Mouse (Mus musculus) liver, adult 2 months (tissue): ENCODE measurements around the gene Nepro. TPM values are rescaled to one million over a fixed set of nuclear protein-coding genes. Genes with fewer than 3 reads are reported as not detected.

Source experiments
- DNase-seq: peaks from one replicate; pipeline ENCODE4 v3.0.0-alpha.2; 2011; ENCODE audit warnings: low read depth, low spot score; ENCODE audit errors: extremely low read depth
- H3K27ac ChIP-seq: fragments of 200-500 bp; replicated peaks from 2 replicates; pipeline ENCODE4 v1.5.1; 2012; ENCODE audit warnings: low read depth, mild to moderate bottlenecking, control low read depth, inconsistent platforms, low read length; ENCODE audit not compliant: insufficient read depth
- H3K27me3 ChIP-seq: fragments of 200-500 bp; 2 replicates; pipeline ENCODE4 v1.6.1; 2012; ENCODE audit warnings: mild to moderate bottlenecking, moderate library complexity, low read length, inconsistent platforms; ENCODE audit not compliant: control insufficient read depth, insufficient read depth
- H3K36me3 ChIP-seq: fragments of 200-500 bp; 2 replicates; pipeline ENCODE4 v1.6.1; 2012; ENCODE audit warnings: low read length, inconsistent platforms; ENCODE audit not compliant: control insufficient read depth, insufficient read depth
- H3K4me1 ChIP-seq: fragments of 200-500 bp; 2 replicates; pipeline ENCODE4 v1.6.1; 2011; ENCODE audit warnings: low read length; ENCODE audit not compliant: control insufficient read depth, insufficient read depth
- H3K4me3 ChIP-seq: fragments of 200-500 bp; 2 replicates; pipeline ENCODE4 v1.5.1; 2011; ENCODE audit warnings: low read depth, mild to moderate bottlenecking, control low read depth, low read length, moderate library complexity; ENCODE audit not compliant: insufficient read depth
- H3K79me2 ChIP-seq: fragments of 200-500 bp; 2 replicates; pipeline ENCODE4 v1.6.1; 2012; ENCODE audit warnings: inconsistent platforms, mild to moderate bottlenecking, low read length, moderate library complexity; ENCODE audit not compliant: control insufficient read depth, insufficient read depth
- H3K9ac ChIP-seq: fragments of 200-500 bp; 2 replicates; pipeline ENCODE4 v1.6.1; 2012; ENCODE audit warnings: low read depth, mild to moderate bottlenecking, control low read depth, inconsistent platforms, low read length
- CTCF ChIP-seq: fragments of 200-500 bp; IDR thresholded peaks from 2 replicates; pipeline ENCODE4 v1.5.1; 2011; ENCODE audit warnings: low read depth, low read length, control low read depth
- POLR2A ChIP-seq: fragments of 200-500 bp; IDR thresholded peaks from 2 replicates; pipeline ENCODE4 v1.6.1; 2011; ENCODE audit warnings: low read length, control low read depth; ENCODE audit not compliant: insufficient read depth; ENCODE audit errors: extremely low read depth
- WGBS: fragments of 180-500 bp; shearing (Covaris S2); methylation state at CpG from one replicate; pipeline ENCODE4 v1.1.7; 2018; 5-methylcytosine and 5-hydroxymethylcytosine counted together
- polyA plus RNA-seq: library from polyadenylated mRNA; depleted of rRNA; stranded (reverse); fragments of >200 nt; gene quantifications from 2 replicates; pipeline ENCODE4 v1.2.3, GENCODE M21; 2012
- total RNA-seq: library from RNA; depleted of rRNA; stranded (reverse); fragments of >200 nt; gene quantifications from 2 replicates; pipeline ENCODE4 v1.2.3, GENCODE M21; 2014

Gene Nepro
- total and polyA plus RNA-seq, 2 experiments: 2.1 to 4.4 TPM

GRCm38 (mm10) chr16:44691066-44691465 lies 33.0 kb upstream of the Nepro start:
- Histone ChIP-seq H3K79me2 (no peaks in the 10 kb centered on the region), H3K27me3 (0 out of 2 replicates have a peak, but pooled peaks cover 4% of the 10 kb centered on the region), H3K4me3 (no peak overlapping the region), H3K36me3 (no peaks in the 10 kb centered on the region), H3K4me1 (no peaks in the 10 kb centered on the region), H3K27ac (no peak overlapping the region), H3K9ac (no peak overlapping the region)
- TF ChIP-seq POLR2A (no peak), CTCF (no peak)
- no peak for DNase-seq
- WGBS: 75% methylated on average over 2 of the region's 2 CpGs

GRCm38 (mm10) chr16:44691561-44692141 lies 32.5 kb upstream of the Nepro start:
- H3K4me3 ChIP-seq: no peak overlapping the region
- no peak for TF ChIP-seq POLR2A
- TF ChIP-seq CTCF: no peak

GRCm38 (mm10) chr16:44692541-44692940 lies 31.6 kb upstream of the Nepro start:
- Histone ChIP-seq H3K4me3 (no peak overlapping the region), H3K27me3 (0 out of 2 replicates have a peak, but pooled peaks cover under 1% of the 10 kb centered on the region), H3K4me1 (no peaks in the 10 kb centered on the region), H3K9ac (no peak overlapping the region), H3K27ac (no peak overlapping the region), H3K79me2 (no peaks in the 10 kb centered on the region), H3K36me3 (no peaks in the 10 kb centered on the region)
- no peak for DNase-seq
- TF ChIP-seq CTCF (no peak), POLR2A (no peak)
- WGBS: 98% methylated on average over 1 of the region's 1 CpGs

More at GRCm38 (mm10) chr16:44691561-44692141, 32.5 kb upstream of the Nepro start:
- no peaks in the 10 kb centered on the region for H3K36me3 ChIP-seq
- DNase-seq: no peak
- no peaks in the 10 kb centered on the region for H3K79me2 ChIP-seq
- WGBS: 60% methylated on average over 17 of the region's 17 CpGs
- H3K27ac ChIP-seq: no peak overlapping the region
- 0 out of 2 replicates have a peak, but pooled peaks cover 4% of the 10 kb centered on the region for H3K27me3 ChIP-seq
- no peaks in the 10 kb centered on the region for H3K4me1 ChIP-seq
- no peak overlapping the region for H3K9ac ChIP-seq

- H3K9ac ChIP-seq: no peak overlapping the region
- H3K27me3 ChIP-seq: no peaks in the 10 kb centered on the region
- H3K27ac ChIP-seq: no peak overlapping the region
- no peak overlapping the region for H3K4me3 ChIP-seq
- no peak for DNase-seq
- H3K79me2 ChIP-seq: no peaks in the 10 kb centered on the region
- no peaks in the 10 kb centered on the region for H3K36me3 ChIP-seq
- no peaks in the 10 kb centered on the region for H3K4me1 ChIP-seq
- WGBS: 61% methylated on average over 6 of the region's 6 CpGs
- TF ChIP-seq POLR2A (no peak), CTCF (no peak)
Observed at GRCm38 (mm10) chr16:44693695-44694094, 30.4 kb upstream of the Nepro start.

- no peaks in the 10 kb centered on the region for H3K4me1 ChIP-seq
- no peaks in the 10 kb centered on the region for H3K36me3 ChIP-seq
- no peak overlapping the region for H3K9ac ChIP-seq
- 86% methylated on average over 8 of the region's 8 CpGs for WGBS
- TF ChIP-seq CTCF: no peak
- no peak for TF ChIP-seq POLR2A
- H3K79me2 ChIP-seq: no peaks in the 10 kb centered on the region
- no peak overlapping the region for H3K27ac ChIP-seq
- no peak for DNase-seq
- no peak overlapping the region for H3K4me3 ChIP-seq
- no peaks in the 10 kb centered on the region for H3K27me3 ChIP-seq
Observed at GRCm38 (mm10) chr16:44695214-44695858, 28.8 kb upstream of the Nepro start.
